ENCODE assay signal across 7 mouse cellular contexts in genomic region chr15:102258076-102258470, GRCm38 (mm10). TPM values are rescaled to one million over a fixed set of nuclear protein-coding genes. Genes with fewer than 3 reads are reported as not detected.
DNase-seq lines count a peak whose midpoint lies in the region; ATAC-seq lines count a peak whose summit lies in the region.

No protein-coding gene starts in this region.

- peak; percentile 67 for DNase-seq in 3134 (ENCODE audit: extremely low read depth, insufficient read length, low spot score)
- DNase-seq in CD4-positive helper T cell, adult 2 months (ENCODE audit: low read depth, low spot score): peak; percentile 15
- peak; percentile 77 for DNase-seq in embryonic facial prominence, embryonic 10.5 days (ENCODE audit: low spot score)
- DNase-seq in heart, postnatal 10 days: peak; percentile 59 to 61

- H3K4me1 ChIP-seq in embryonic facial prominence, embryonic 10.5 days: peaks cover 86% of the 10 kb centered on the region
- H3K4me1 ChIP-seq in limb, embryonic 13.5 days: peaks cover 75% of the 10 kb centered on the region
- H3K4me1 ChIP-seq in neural tube, embryonic 12.5 days: peaks cover 25% of the 10 kb centered on the region

- H3K4me2 ChIP-seq in limb, embryonic 13.5 days (replicated peaks): peak overlapping the region; percentile 91
- H3K4me2 ChIP-seq in neural tube, embryonic 12.5 days (replicated peaks): peak overlapping the region; percentile 99

- whole genome bisulfite sequencing in embryonic facial prominence, embryonic 10.5 days: 2% methylated on average over 12 of the region's 12 CpGs
- WGBS in limb, embryonic 13.5 days: 2% methylated on average over 12 of the region's 12 CpGs
- 6% methylated on average over 12 of the region's 12 CpGs for WGBS in neural tube, embryonic 12.5 days

- H3K36me3 ChIP-seq in embryonic facial prominence, embryonic 10.5 days (replicated peaks): peaks cover 4% of the 10 kb centered on the region; the same call in 1 of the 2 replicates
- H3K36me3 ChIP-seq in limb, embryonic 13.5 days: peaks cover 19% of the 10 kb centered on the region
- no peaks in the 10 kb centered on the region for H3K36me3 ChIP-seq in neural tube, embryonic 12.5 days

- no peaks in the 10 kb centered on the region for H3K9me3 ChIP-seq in embryonic facial prominence, embryonic 10.5 days
- no peaks in the 10 kb centered on the region for H3K9me3 ChIP-seq in limb, embryonic 13.5 days
- H3K9me3 ChIP-seq in neural tube, embryonic 12.5 days: no peaks in the 10 kb centered on the region

- peak; percentile 64 for ATAC-seq in limb, embryonic 13.5 days (ENCODE audit: low FRiP score, low read depth)
- ATAC-seq in neural tube, embryonic 12.5 days (ENCODE audit: low FRiP score, low read depth): no peak
- no peak for ATAC-seq in inflammation-experienced regulatory T-cells, adult 6 months

- H3K9ac ChIP-seq in limb, embryonic 13.5 days: peak overlapping the region; percentile 97
- no peak overlapping the region for H3K9ac ChIP-seq in neural tube, embryonic 12.5 days

- intact Hi-C loops in heart, postnatal 10 days (cut with DNase I): no loop called here

- H3K4me3 ChIP-seq in embryonic facial prominence, embryonic 10.5 days: peak overlapping the region; percentile 81
- peak overlapping the region; percentile 87 for H3K4me3 ChIP-seq in limb, embryonic 13.5 days
- H3K4me3 ChIP-seq in neural tube, embryonic 12.5 days: 0 out of 2 replicates have a peak overlapping the region, but pooled peaks have one; percentile 53

- H3K27me3 ChIP-seq in embryonic facial prominence, embryonic 10.5 days (replicated peaks; ENCODE audit: low read depth, poor library complexity, severe bottlenecking): peaks cover 54% of the 10 kb centered on the region
- no peaks in the 10 kb centered on the region for H3K27me3 ChIP-seq in limb, embryonic 13.5 days
- peaks cover 39% of the 10 kb centered on the region for H3K27me3 ChIP-seq in neural tube, embryonic 12.5 days (replicated peaks)

- H3K27ac ChIP-seq in embryonic facial prominence, embryonic 10.5 days (replicated peaks): peak overlapping the region; percentile 96
- peak overlapping the region; percentile 100 for H3K27ac ChIP-seq in limb, embryonic 13.5 days
- H3K27ac ChIP-seq in neural tube, embryonic 12.5 days: 0 out of 2 replicates have a peak overlapping the region, but pooled peaks have one; percentile 7

RNA-seq across cellular contexts. Expression of gene Rarg, which starts 0.8 kb away (rescaled TPM):
- 77.8 and 90.2 TPM in 2 replicates for polyA plus RNA-seq in embryonic facial prominence, embryonic 10.5 days (2016; fragmentation: Nextera tagmentation; extraction: Ambion mirVana)
- 10 to 100 TPM; 23.2 to 27.2 TPM for total RNA-seq in heart, postnatal 10 days (2021)
- polyA plus RNA-seq in limb, embryonic 13.5 days (2015; fragmentation: Nextera tagmentation; extraction: Ambion mirVana): 131 and 145 TPM in 2 replicates
- 15.4 and 18.7 TPM in 2 replicates for polyA plus RNA-seq in neural tube, embryonic 12.5 days (2016; fragmentation: Nextera tagmentation; extraction: Ambion mirVana)
- polyA plus RNA-seq in inflammation-experienced regulatory T-cells, adult 6 months (2017; shearing (Covaris generic)): 10 to 100 TPM; 15.5 to 18.4 (median 18.3) TPM

RNA-seq across cellular contexts. Expression of gene Gm9918, which starts 12.3 kb away (rescaled TPM):
- 0.75 and 1.3 TPM in 2 replicates for polyA plus RNA-seq in embryonic facial prominence, embryonic 10.5 days (2016; fragmentation: Nextera tagmentation; extraction: Ambion mirVana)
- total RNA-seq in heart, postnatal 10 days (2021): not detected
- 1.1 and 1.3 TPM in 2 replicates for polyA plus RNA-seq in limb, embryonic 13.5 days (2015; fragmentation: Nextera tagmentation; extraction: Ambion mirVana)
- 0.09 and 0.23 TPM in 2 replicates for polyA plus RNA-seq in neural tube, embryonic 12.5 days (2016; fragmentation: Nextera tagmentation; extraction: Ambion mirVana)
- not detected for polyA plus RNA-seq in inflammation-experienced regulatory T-cells, adult 6 months (2017; shearing (Covaris generic))

RNA-seq across cellular contexts. Expression of gene Mfsd5, which starts 21.2 kb away (rescaled TPM):
- 63.2 and 66.4 TPM in 2 replicates for polyA plus RNA-seq in embryonic facial prominence, embryonic 10.5 days (2016; fragmentation: Nextera tagmentation; extraction: Ambion mirVana)
- 10 to 100 TPM; 20.6 to 23.8 TPM for total RNA-seq in heart, postnatal 10 days (2021)
- polyA plus RNA-seq in limb, embryonic 13.5 days (2015; fragmentation: Nextera tagmentation; extraction: Ambion mirVana): 64.7 and 65.8 TPM in 2 replicates
- 53.2 and 56.4 TPM in 2 replicates for polyA plus RNA-seq in neural tube, embryonic 12.5 days (2016; fragmentation: Nextera tagmentation; extraction: Ambion mirVana)
- 10 to 100 TPM; 30.8 to 33.1 (median 31.8) TPM for polyA plus RNA-seq in inflammation-experienced regulatory T-cells, adult 6 months (2017; shearing (Covaris generic))

RNA-seq across cellular contexts. Expression of gene Itgb7, which starts 26.3 kb away (rescaled TPM):
- 1.1 and 1.6 TPM in 2 replicates for polyA plus RNA-seq in embryonic facial prominence, embryonic 10.5 days (2016; fragmentation: Nextera tagmentation; extraction: Ambion mirVana)
- 1 to 10 TPM; 1.9 to 2.0 TPM for total RNA-seq in heart, postnatal 10 days (2021)
- 3.2 and 3.5 TPM in 2 replicates for polyA plus RNA-seq in limb, embryonic 13.5 days (2015; fragmentation: Nextera tagmentation; extraction: Ambion mirVana)
- 0.29 and 0.79 TPM in 2 replicates for polyA plus RNA-seq in neural tube, embryonic 12.5 days (2016; fragmentation: Nextera tagmentation; extraction: Ambion mirVana)
- 100 to 1,000 TPM; 364 to 513 (median 397) TPM for polyA plus RNA-seq in inflammation-experienced regulatory T-cells, adult 6 months (2017; shearing (Covaris generic))

RNA-seq across cellular contexts. Expression of gene Espl1, which starts 38.0 kb away (rescaled TPM):
- polyA plus RNA-seq in embryonic facial prominence, embryonic 10.5 days (2016; fragmentation: Nextera tagmentation; extraction: Ambion mirVana): 55.4 and 57.6 TPM in 2 replicates
- 10 to 100 TPM in 1 of 2 experiments, 1 to 10 TPM in 1; 7.5 to 10.7 TPM for total RNA-seq in heart, postnatal 10 days (2021)
- 23.7 and 32.2 TPM in 2 replicates for polyA plus RNA-seq in limb, embryonic 13.5 days (2015; fragmentation: Nextera tagmentation; extraction: Ambion mirVana)
- polyA plus RNA-seq in neural tube, embryonic 12.5 days (2016; fragmentation: Nextera tagmentation; extraction: Ambion mirVana): 22.5 and 25.4 TPM in 2 replicates
- polyA plus RNA-seq in inflammation-experienced regulatory T-cells, adult 6 months (2017; shearing (Covaris generic)): 10 to 100 TPM in 1 of 3 experiments, 1 to 10 TPM in 2; 1.9 to 17.9 (median 3.2) TPM

Comparison
In these comparisons a context has a peak if more than half of its experiments do, and no peak if none do; other contexts are left out.
1. DNase-seq: peak in every context shown above with its lines; median percentile 77 in embryonic facial prominence, embryonic 10.5 days; 67 in 3134; 60 in heart, postnatal 10 days; 15 in CD4-positive helper T cell, adult 2 months.
2. H3K27ac ChIP-seq: peak in every context shown above with its lines; median percentile 100 in limb, embryonic 13.5 days; 96 in embryonic facial prominence, embryonic 10.5 days; 7 in neural tube, embryonic 12.5 days.